Mouse (Mus musculus) neural tube, embryonic 13.5 days (tissue): ENCODE measurements at regions not wholly inside any gene's neighbourhood (a gene's known extent, or its start where the extent isn't known, plus 50 kb on each side); places are given as distances from the start of the nearest gene placed in this dataset.

Experiments used
- ATAC-seq: fragments of 200-750 bp; cut with Nextera tagmentation; 2 replicates; pipeline ENCODE4 v1.8.0; 2017; ENCODE audit warnings: low read depth, mild to moderate bottlenecking, moderate TSS enrichment, moderate library complexity
- H3K27ac ChIP-seq: fragments of 300-500 bp; sonication (generic); replicated peaks from 2 replicates; pipeline ENCODE4 v1.5.1; 2015; ENCODE audit warnings: moderate library complexity, mild to moderate bottlenecking, inconsistent platforms
- H3K27me3 ChIP-seq: fragments of 300-500 bp; sonication (generic); 2 replicates; pipeline ENCODE4 v1.6.1; 2015; ENCODE audit warnings: mild to moderate bottlenecking, inconsistent platforms
- H3K36me3 ChIP-seq: fragments of 300-500 bp; sonication (generic); 2 replicates; pipeline ENCODE4 v1.6.1; 2015; ENCODE audit warnings: mild to moderate bottlenecking, inconsistent platforms
- H3K4me1 ChIP-seq: fragments of 300-500 bp; sonication (generic); replicated peaks from 2 replicates; pipeline ENCODE4 v1.6.1; 2015; ENCODE audit warnings: inconsistent platforms
- H3K4me2 ChIP-seq: fragments of 300-500 bp; sonication (generic); 2 replicates; pipeline ENCODE4 v1.6.1; 2015; ENCODE audit warnings: inconsistent platforms, mild to moderate bottlenecking, moderate library complexity
- H3K4me3 ChIP-seq: fragments of 300-500 bp; sonication (generic); 2 replicates; pipeline ENCODE4 v1.5.1; 2015; ENCODE audit warnings: mild to moderate bottlenecking, inconsistent platforms
- H3K9ac ChIP-seq: fragments of 300-500 bp; sonication (generic); 2 replicates; pipeline ENCODE4 v1.6.1; 2015; ENCODE audit warnings: moderate library complexity, mild to moderate bottlenecking, inconsistent platforms
- H3K9me3 ChIP-seq: fragments of 300-500 bp; sonication (generic); 2 replicates; pipeline ENCODE4 v1.6.1; 2016; ENCODE audit warnings: inconsistent platforms
- WGBS: fragments of 180-500 bp; shearing (Covaris S2); methylation state at CpG from one replicate; pipeline ENCODE4 v1.1.7; 2015; 5-methylcytosine and 5-hydroxymethylcytosine counted together

GRCm38 (mm10) chr16:61911164-61911563 is 875.5 kb downstream of the Nsun3 start:
- Histone ChIP-seq H3K4me3 (no peak overlapping the region), H3K36me3 (no peaks in the 10 kb centered on the region), H3K9ac (no peak overlapping the region), H3K27me3 (no peaks in the 10 kb centered on the region), H3K4me2 (no peak overlapping the region), H3K4me1 (no peaks in the 10 kb centered on the region), H3K9me3 (no peaks in the 10 kb centered on the region), H3K27ac (no peak overlapping the region)
- WGBS, result 47% methylated on average over 6 of the region's 6 CpGs
- peak; percentile 86 for ATAC-seq
